9 mouse cellular contexts compared by ENCODE assay signal in the genomic region with DNA sequence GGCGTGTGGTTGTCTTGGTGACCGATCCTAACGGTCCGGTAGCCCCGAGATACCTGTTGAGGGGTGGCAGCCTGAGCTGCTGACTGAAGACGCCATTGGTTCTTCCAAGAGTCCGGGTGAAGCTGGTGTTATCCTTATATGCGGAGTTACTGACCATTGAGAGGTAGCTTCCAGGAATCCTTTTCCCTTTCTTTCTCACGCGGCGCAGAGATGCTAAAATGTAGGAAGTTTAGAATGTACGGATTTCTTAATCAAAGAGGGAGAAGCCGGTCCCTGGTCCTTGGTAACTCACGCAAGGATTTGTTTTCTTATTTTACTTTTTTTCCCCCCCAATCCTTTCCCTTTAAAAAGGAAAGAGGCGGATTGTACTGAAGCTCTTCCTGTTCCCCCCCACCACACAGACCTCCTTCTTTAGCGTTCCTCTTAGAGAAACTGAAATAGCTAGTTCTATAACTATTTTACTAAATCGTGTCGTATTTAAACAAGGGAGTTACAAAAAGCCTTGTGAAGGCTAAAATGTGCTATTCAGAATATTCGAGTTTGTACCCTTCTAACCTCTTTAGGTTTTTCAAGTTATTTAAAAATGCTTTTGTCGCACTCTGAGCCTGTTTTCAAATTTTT. TPM values are rescaled to one million over a fixed set of nuclear protein-coding genes. Genes with fewer than 3 reads are reported as not detected.
DNase-seq lines count a peak whose midpoint lies in the region; ATAC-seq and TF ChIP-seq lines count a peak whose summit lies in the region.
"Had no signal": no experiment of that assay in that cellular context is flagged by ENCODE, and none has a peak within 500 bp of the region (broad histone marks: within the 10 kb centered on the region; RNA-seq: fewer than 3 reads in every experiment).

No protein-coding gene starts in this region.

- intact Hi-C loops in gastrocnemius, postnatal 14 days (cut with DNase I; ENCODE audit: low total_unique reads) = no loop called here

- H3K27me3 ChIP-seq in embryonic facial prominence, embryonic 14.5 days (replicated peaks; ENCODE audit: control insufficient read depth, insufficient read depth, low read length) = no peaks in the 10 kb centered on the region
- H3K27me3 ChIP-seq in intestine, postnatal 0 days (replicated peaks; ENCODE audit: control insufficient read depth, insufficient read depth, low read length) = no peaks in the 10 kb centered on the region
- no peaks in the 10 kb centered on the region for H3K27me3 ChIP-seq in midbrain, embryonic 15.5 days (replicated peaks)
- H3K27me3 ChIP-seq: Patski had no signal

- peaks cover 6% of the 10 kb centered on the region; the same call in 1 of the 2 replicates for H3K4me1 ChIP-seq in embryonic facial prominence, embryonic 14.5 days (ENCODE audit: control insufficient read depth, insufficient read depth, low read length)
- H3K4me1 ChIP-seq in intestine, postnatal 0 days (replicated peaks; ENCODE audit: control insufficient read depth, insufficient read depth, low read length) = 0 out of 2 replicates have a peak, but pooled peaks cover 2% of the 10 kb centered on the region
- peaks cover 14% of the 10 kb centered on the region for H3K4me1 ChIP-seq in midbrain, embryonic 15.5 days

- no peaks in the 10 kb centered on the region for H3K9me3 ChIP-seq in embryonic facial prominence, embryonic 14.5 days (ENCODE audit: control insufficient read depth, low read length)
- no peaks in the 10 kb centered on the region for H3K9me3 ChIP-seq in intestine, postnatal 0 days (ENCODE audit: control insufficient read depth)
- no peaks in the 10 kb centered on the region for H3K9me3 ChIP-seq in midbrain, embryonic 15.5 days

- WGBS in embryonic facial prominence, embryonic 14.5 days = 6% methylated on average over 20 of the region's 20 CpGs
- WGBS in intestine, postnatal 0 days = 5% methylated on average over 20 of the region's 20 CpGs
- 7% methylated on average over 20 of the region's 20 CpGs for WGBS in midbrain, embryonic 15.5 days

- H3K4me2 ChIP-seq in embryonic facial prominence, embryonic 14.5 days (ENCODE audit: low read depth, low read length) = peak overlapping the region; percentile 57
- H3K4me2 ChIP-seq in intestine, postnatal 0 days (replicated peaks; ENCODE audit: low read depth) = peak overlapping the region; percentile 69
- peak overlapping the region; percentile 58 for H3K4me2 ChIP-seq in midbrain, embryonic 15.5 days

- H3K9ac ChIP-seq in embryonic facial prominence, embryonic 14.5 days (ENCODE audit: low read depth, low read length) = peak overlapping the region; percentile 58
- H3K9ac ChIP-seq in intestine, postnatal 0 days (ENCODE audit: low read depth, low read length) = peak overlapping the region; percentile 89
- H3K9ac ChIP-seq in midbrain, embryonic 15.5 days = peak overlapping the region; percentile 53

- peak overlapping the region; percentile 99 for H3K4me3 ChIP-seq in embryonic facial prominence, embryonic 14.5 days (ENCODE audit: low read depth, low read length)
- H3K4me3 ChIP-seq in intestine, postnatal 0 days (ENCODE audit: low read depth, low read length) = peak overlapping the region; percentile 95
- peak overlapping the region; percentile 99 for H3K4me3 ChIP-seq in midbrain, embryonic 15.5 days

- H3K36me3 ChIP-seq in embryonic facial prominence, embryonic 14.5 days (ENCODE audit: control insufficient read depth, insufficient read depth, low read length) = peaks cover 65% of the 10 kb centered on the region
- H3K36me3 ChIP-seq in intestine, postnatal 0 days (ENCODE audit: control insufficient read depth, insufficient read depth) = peaks cover 37% of the 10 kb centered on the region
- peaks cover 22% of the 10 kb centered on the region for H3K36me3 ChIP-seq in midbrain, embryonic 15.5 days (replicated peaks)

- no peak overlapping the region for H3K27ac ChIP-seq in embryonic facial prominence, embryonic 14.5 days (replicated peaks; ENCODE audit: low read depth, low read length)
- no peak overlapping the region for H3K27ac ChIP-seq in intestine, postnatal 0 days (ENCODE audit: low read depth, low read length)
- H3K27ac ChIP-seq in midbrain, embryonic 15.5 days = 0 out of 2 replicates have a peak overlapping the region, but pooled peaks have one; percentile 24

- TF ChIP-seq CTCF in intestine, postnatal 0 days (IDR thresholded peaks at IDR 0.05; ENCODE audit: low read depth) = no peak

- ATAC-seq in embryonic facial prominence, embryonic 14.5 days (ENCODE audit: low read depth) = no peak
- ATAC-seq in intestine, postnatal 0 days = no peak
- peak; percentile 24 for ATAC-seq in midbrain, embryonic 15.5 days (replicated peaks)

- DNase-seq in embryo, embryonic 11 days = peak; percentile 18
- no peak for DNase-seq in embryo, embryonic 10 days (ENCODE audit: low spot score)
- peak; percentile 55 for DNase-seq in 3T3-L1 (ENCODE audit: low read depth, low spot score)
- DNase-seq in embryonic facial prominence, embryonic 14.5 days (ENCODE audit: low spot score) = peak; percentile 5
- no peak for DNase-seq in gastrocnemius, postnatal 14 days
- no peak for DNase-seq in thymus, postnatal 36 days

RNA-seq across cellular contexts. Expression of gene Dis3, which starts 0.5 kb away (rescaled TPM):
- 36.4 and 38.2 TPM in 2 replicates for polyA plus RNA-seq in embryonic facial prominence, embryonic 14.5 days (2014; fragmentation: Nextera tagmentation; extraction: Ambion mirVana)
- polyA plus RNA-seq in intestine, postnatal 0 days (2015; fragmentation: Nextera tagmentation; extraction: Ambion mirVana) = 9.1 TPM in 2 replicates
- 20.8 and 22.5 TPM in 2 replicates for polyA plus RNA-seq in midbrain, embryonic 15.5 days (2015; fragmentation: Nextera tagmentation; extraction: Ambion mirVana)
- total RNA-seq in gastrocnemius, postnatal 14 days (2021) = 10 to 100 TPM; 11.2 to 13.7 TPM

RNA-seq across cellular contexts. Expression of gene Pibf1, which starts 0.9 kb away (rescaled TPM):
- polyA plus RNA-seq in embryonic facial prominence, embryonic 14.5 days (2014; fragmentation: Nextera tagmentation; extraction: Ambion mirVana) = 17.3 and 17.5 TPM in 2 replicates
- 8.2 and 9.7 TPM in 2 replicates for polyA plus RNA-seq in intestine, postnatal 0 days (2015; fragmentation: Nextera tagmentation; extraction: Ambion mirVana)
- polyA plus RNA-seq in midbrain, embryonic 15.5 days (2015; fragmentation: Nextera tagmentation; extraction: Ambion mirVana) = 15.8 and 17.4 TPM in 2 replicates
- total RNA-seq in gastrocnemius, postnatal 14 days (2021) = 1 to 10 TPM; 7.8 to 8.4 TPM

RNA-seq across cellular contexts. Expression of gene Bora, which starts 54.1 kb away (rescaled TPM):
- polyA plus RNA-seq in embryonic facial prominence, embryonic 14.5 days (2014; fragmentation: Nextera tagmentation; extraction: Ambion mirVana) = 26.7 and 43.7 TPM in 2 replicates
- polyA plus RNA-seq in intestine, postnatal 0 days (2015; fragmentation: Nextera tagmentation; extraction: Ambion mirVana) = 21.9 and 22.1 TPM in 2 replicates
- polyA plus RNA-seq in midbrain, embryonic 15.5 days (2015; fragmentation: Nextera tagmentation; extraction: Ambion mirVana) = 12.8 and 13.7 TPM in 2 replicates
- 1 to 10 TPM; 1.3 to 2.0 TPM for total RNA-seq in gastrocnemius, postnatal 14 days (2021)

RNA-seq across cellular contexts. Expression of gene Mzt1, which starts 54.1 kb away (rescaled TPM):
- 42.1 and 45.5 TPM in 2 replicates for polyA plus RNA-seq in embryonic facial prominence, embryonic 14.5 days (2014; fragmentation: Nextera tagmentation; extraction: Ambion mirVana)
- polyA plus RNA-seq in intestine, postnatal 0 days (2015; fragmentation: Nextera tagmentation; extraction: Ambion mirVana) = 46.2 and 46.9 TPM in 2 replicates
- polyA plus RNA-seq in midbrain, embryonic 15.5 days (2015; fragmentation: Nextera tagmentation; extraction: Ambion mirVana) = 104 and 113 TPM in 2 replicates
- total RNA-seq in gastrocnemius, postnatal 14 days (2021) = 10 to 100 TPM; 20.6 to 21.2 TPM

Comparison
In these comparisons a context has a peak if more than half of its experiments do, and no peak if none do; other contexts are left out.
1. DNase-seq: peak in embryo, embryonic 11 days (single experiment), 3T3-L1 (single experiment) and embryonic facial prominence, embryonic 14.5 days (single experiment); none in embryo, embryonic 10 days (single experiment), gastrocnemius, postnatal 14 days (single experiment) and thymus, postnatal 36 days (0 of 2).
2. Peak in every context shown above with its lines, with median percentiles within 50 percentile points of each other: H3K4me2 ChIP-seq, H3K4me3 ChIP-seq and H3K9ac ChIP-seq.